Mouse (Mus musculus): ENCODE measurements around the gene Serpinb8.

GRCm38 (mm10) chr1:107642457-107643118 lies 52.8 kb downstream of the Serpinb8 start:
- TF ChIP-seq CTCF (IDR thresholded peaks at IDR 0.05; ENCODE audit: extremely low read depth, insufficient read depth, low read length) = no peak
- no peak for TF ChIP-seq POLR2A (IDR thresholded peaks at IDR 0.05; ENCODE audit: extremely low read depth, insufficient read depth, low read length)

Data from cortical plate, adult 2 months (tissue).